Mouse (Mus musculus) left cerebral cortex, adult 9 months (tissue): Measurements from ENCODE around the gene Rabgap1l.

Experiments
- DNase-seq, 2 experiments: peaks; one replicate each; pipeline ENCODE4 v3.0.0; 2022; ENCODE audit warnings: low spot score in 2 of 2

The Rabgap1l gene

DNA sequence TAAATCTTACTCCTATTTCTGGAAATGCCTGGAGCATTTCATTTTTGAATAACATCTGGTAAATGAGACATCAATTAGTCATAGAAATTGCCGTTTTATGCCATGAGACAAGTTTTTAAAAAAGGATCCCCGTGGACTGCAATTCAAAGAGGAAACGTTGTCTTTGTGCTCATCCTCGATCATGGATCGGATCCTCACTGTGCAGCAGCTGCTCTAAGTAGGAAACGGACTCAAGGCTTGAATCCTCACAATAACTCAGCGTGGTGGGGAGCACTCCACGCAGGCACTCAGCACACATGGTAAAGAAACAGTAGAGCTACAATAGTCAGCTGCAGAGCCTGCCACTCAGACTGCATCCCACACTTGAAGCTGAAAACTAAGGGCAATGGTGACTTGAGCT is 616.1 kb downstream of the Rabgap1l start:
- DNase-seq = no peak
